Mouse (Mus musculus) adrenal gland, adult 18-20 months (tissue): Measurements from ENCODE around the gene Cntnap2. TPM values are rescaled to one million over a fixed set of nuclear protein-coding genes. Genes with fewer than 3 reads are reported as not detected.
"Not testable (repeated sequence)": the region's sequence is repeated elsewhere in the genome, so short reads cannot be mapped to it uniquely, and the experiment has no call there.

Source experiments
- DNase-seq, 2 experiments: peaks; one replicate each; pipeline ENCODE4 v3.0.0; 2021 to 2022; ENCODE audit warnings: low spot score in 2 of 2
- total RNA-seq, 2 experiments: library from RNA; stranded (reverse); gene quantifications; 1 replicate in 1 of 2; 2 replicates in 1 of 2; pipeline ENCODE4 v1.2.3; 2021

Cntnap2 gene
- total RNA-seq, 2 experiments from 2014 or later, result 1.5 to 2.0 TPM

GRCm38 (mm10) chr6:46205531-46205930, 1146.4 kb downstream of the Cntnap2 start:
- no peak for DNase-seq

- no peak for DNase-seq
Measured at GRCm38 (mm10) chr6:46232889-46233288, 1173.7 kb downstream of the Cntnap2 start.

- no peak for DNase-seq
Measured at GRCm38 (mm10) chr6:46240349-46240748, 1181.2 kb downstream of the Cntnap2 start.

- DNase-seq, result no peak
Measured at GRCm38 (mm10) chr6:46263171-46263570, 1204.0 kb downstream of the Cntnap2 start.

- no peak for DNase-seq
Measured at GRCm38 (mm10) chr6:46346946-46347345, 1287.8 kb downstream of the Cntnap2 start.

- no peak for DNase-seq
Measured at GRCm38 (mm10) chr6:46361091-46361490, 1301.9 kb downstream of the Cntnap2 start.

GRCm38 (mm10) chr6:46362156-46362555, 1303.0 kb downstream of the Cntnap2 start:
- no peak for DNase-seq

GRCm38 (mm10) chr6:46398725-46399589, 1339.8 kb downstream of the Cntnap2 start:
- no peak for DNase-seq

- no peak for DNase-seq
Measured at GRCm38 (mm10) chr6:46414154-46414553, 1355.0 kb downstream of the Cntnap2 start.

- no peak for DNase-seq
Measured at GRCm38 (mm10) chr6:46414562-46414961, 1355.4 kb downstream of the Cntnap2 start.

- DNase-seq, result no peak
Measured at GRCm38 (mm10) chr6:46419827-46420226, 1360.7 kb downstream of the Cntnap2 start.

GRCm38 (mm10) chr6:46420349-46420748, 1361.2 kb downstream of the Cntnap2 start:
- DNase-seq, result no peak

- DNase-seq, result no peak
Measured at GRCm38 (mm10) chr6:46428231-46428630, 1369.1 kb downstream of the Cntnap2 start.

- DNase-seq, result no peak
Measured at GRCm38 (mm10) chr6:46450917-46451638, 1391.9 kb downstream of the Cntnap2 start.

GRCm38 (mm10) chr6:46472683-46473082, 1413.5 kb downstream of the Cntnap2 start:
- no peak for DNase-seq

- no peak for DNase-seq
Measured at GRCm38 (mm10) chr6:46484392-46484791, 1425.2 kb downstream of the Cntnap2 start.

- DNase-seq, result no peak
Measured at GRCm38 (mm10) chr6:46502786-46503185, 1443.6 kb downstream of the Cntnap2 start.

- DNase-seq, result no peak
Measured at GRCm38 (mm10) chr6:46512841-46513240, 1453.7 kb downstream of the Cntnap2 start.

GRCm38 (mm10) chr6:46537586-46537985, 1478.4 kb downstream of the Cntnap2 start:
- not testable (repeated sequence) for DNase-seq

- no peak for DNase-seq
Measured at GRCm38 (mm10) chr6:46563470-46563869, 1504.3 kb downstream of the Cntnap2 start.

- DNase-seq, result no peak
Measured at GRCm38 (mm10) chr6:46575055-46575454, 1515.9 kb downstream of the Cntnap2 start.

- DNase-seq, result no peak
Measured at GRCm38 (mm10) chr6:46612365-46612764, 1553.2 kb downstream of the Cntnap2 start.
